Mouse (Mus musculus) macrophage (primary cell): ENCODE results near the gene Sertad1. TPM values are rescaled to one million over a fixed set of nuclear protein-coding genes. Genes with fewer than 3 reads are reported as not detected.

Experiments used
- H3K27ac ChIP-seq: fragments of 350-480 bp; formaldehyde crosslinking; 2 replicates; pipeline ENCODE4 v1.9.0; 2021
- H3K36me3 ChIP-seq: fragments of 350-480 bp; formaldehyde crosslinking; 2 replicates; pipeline ENCODE4 v1.9.0; 2021; ENCODE audit errors: inconsistent target
- H3K4me3 ChIP-seq: fragments of 350-480 bp; formaldehyde crosslinking; 2 replicates; pipeline ENCODE4 v1.9.0; 2021; ENCODE audit errors: inconsistent target
- H3K79me2 ChIP-seq: fragments of 350-480 bp; formaldehyde crosslinking; 2 replicates; pipeline ENCODE4 v1.9.0; 2021; ENCODE audit errors: inconsistent target
- WGBS: methylation state at CpG from one replicate; pipeline ENCODE4 v1.1.7; 2026; ENCODE audit warnings: inconsistent platforms; ENCODE audit not compliant: missing documents; 5-methylcytosine and 5-hydroxymethylcytosine counted together
- polyA plus RNA-seq: library from polyadenylated mRNA; stranded (reverse); fragments of 250-400 nt; gene quantifications from 3 replicates; pipeline ENCODE4 v1.2.4, GENCODE M21; 2018; ENCODE audit warnings: inconsistent platforms

The Sertad1 gene
- polyA plus RNA-seq, 1 experiment from 2014 or later, result 16.5 TPM

GRCm38 (mm10) chr7:27501620-27502019 is 14.9 kb downstream of the Sertad1 start:
- H3K27ac ChIP-seq, result no peak overlapping the region
- H3K36me3 ChIP-seq, result no peaks in the 10 kb centered on the region
- 85% methylated on average over 4 of the region's 4 CpGs for WGBS
- no peak overlapping the region for H3K4me3 ChIP-seq
- H3K79me2 ChIP-seq, result no peaks in the 10 kb centered on the region

GRCm38 (mm10) chr7:27506765-27507370 is 20.2 kb downstream of the Sertad1 start:
- 21% methylated on average over 8 of the region's 9 CpGs for WGBS
- no peak overlapping the region for H3K27ac ChIP-seq
- no peaks in the 10 kb centered on the region for H3K79me2 ChIP-seq
- peak overlapping the region; percentile 48; the same call in 1 of the 2 replicates for H3K4me3 ChIP-seq
- H3K36me3 ChIP-seq, result no peaks in the 10 kb centered on the region

GRCm38 (mm10) chr7:27507711-27508647 is 21.3 kb downstream of the Sertad1 start:
- under 1% methylated on average over 52 of the region's 54 CpGs for WGBS
- Histone ChIP-seq H3K36me3 (no peaks in the 10 kb centered on the region), H3K27ac (peak overlapping the region; percentile 73), H3K4me3 (peak overlapping the region; percentile 48), H3K79me2 (no peaks in the 10 kb centered on the region)

GRCm38 (mm10) chr7:27508648-27509005 is 21.9 kb downstream of the Sertad1 start:
- no peaks in the 10 kb centered on the region for H3K36me3 ChIP-seq
- no peaks in the 10 kb centered on the region for H3K79me2 ChIP-seq
- peak overlapping the region; percentile 48; the same call in 1 of the 2 replicates for H3K4me3 ChIP-seq
- WGBS, result 22% methylated on average over 6 of the region's 6 CpGs
- peak overlapping the region; percentile 48; the same call in 1 of the 2 replicates for H3K27ac ChIP-seq

GRCm38 (mm10) chr7:27510809-27511208 is 24.1 kb downstream of the Sertad1 start:
- 85% methylated on average over 2 of the region's 2 CpGs for WGBS
- no peak overlapping the region for H3K27ac ChIP-seq
- no peaks in the 10 kb centered on the region for H3K79me2 ChIP-seq
- H3K4me3 ChIP-seq, result no peak overlapping the region
- no peaks in the 10 kb centered on the region for H3K36me3 ChIP-seq

- 85% methylated on average over 9 of the region's 9 CpGs for WGBS
- no peak overlapping the region for H3K27ac ChIP-seq
- H3K4me3 ChIP-seq, result no peak overlapping the region
- H3K79me2 ChIP-seq, result no peaks in the 10 kb centered on the region
- H3K36me3 ChIP-seq, result no peaks in the 10 kb centered on the region
Measured at GRCm38 (mm10) chr7:27514961-27515360, 28.3 kb downstream of the Sertad1 start.

- no peaks in the 10 kb centered on the region for H3K36me3 ChIP-seq
- H3K79me2 ChIP-seq, result no peaks in the 10 kb centered on the region
- 85% methylated on average over 9 of the region's 9 CpGs for WGBS
- no peak overlapping the region for H3K4me3 ChIP-seq
- no peak overlapping the region for H3K27ac ChIP-seq
Measured at GRCm38 (mm10) chr7:27518314-27518713, 31.6 kb downstream of the Sertad1 start.

GRCm38 (mm10) chr7:27520104-27520503 is 33.4 kb downstream of the Sertad1 start:
- Histone ChIP-seq H3K4me3 (no peak overlapping the region), H3K79me2 (no peaks in the 10 kb centered on the region), H3K36me3 (no peaks in the 10 kb centered on the region), H3K27ac (no peak overlapping the region)

- Histone ChIP-seq H3K79me2 (no peaks in the 10 kb centered on the region), H3K4me3 (no peak overlapping the region), H3K36me3 (no peaks in the 10 kb centered on the region), H3K27ac (no peak overlapping the region)
- 73% methylated on average over 1 of the region's 1 CpGs for WGBS
Measured at GRCm38 (mm10) chr7:27520599-27520998, 33.9 kb downstream of the Sertad1 start.

GRCm38 (mm10) chr7:27522967-27523366 is 36.3 kb downstream of the Sertad1 start, which contains the start of gene Hipk4:
Gene Hipk4 (plus strand): TSS chr7:27523267.
- no peaks in the 10 kb centered on the region for H3K36me3 ChIP-seq
- H3K27ac ChIP-seq, result no peak within 1 kb of the TSS
- H3K4me3 ChIP-seq, result no peak within 1 kb of the TSS
- H3K79me2 ChIP-seq, result no peaks in the 10 kb centered on the region
- 85% methylated on average over 5 of the region's 5 CpGs for WGBS

- H3K79me2 ChIP-seq, result no peaks in the 10 kb centered on the region
- H3K36me3 ChIP-seq, result no peaks in the 10 kb centered on the region
- H3K27ac ChIP-seq, result no peak overlapping the region
- H3K4me3 ChIP-seq, result no peak overlapping the region
- WGBS, result 94% methylated on average over 13 of the region's 13 CpGs
Measured at GRCm38 (mm10) chr7:27523805-27524204, 37.1 kb downstream of the Sertad1 start.

- H3K4me3 ChIP-seq, result no peak overlapping the region
- H3K79me2 ChIP-seq, result no peaks in the 10 kb centered on the region
- no peaks in the 10 kb centered on the region; the same call in 1 of the 2 replicates for H3K36me3 ChIP-seq
- H3K27ac ChIP-seq, result no peak overlapping the region
- WGBS, result 22% methylated on average over 10 of the region's 10 CpGs
Measured at GRCm38 (mm10) chr7:27526039-27526827, 39.5 kb downstream of the Sertad1 start.

GRCm38 (mm10) chr7:27529070-27529469 is 42.4 kb downstream of the Sertad1 start:
- H3K79me2 ChIP-seq, result no peaks in the 10 kb centered on the region
- WGBS, result 94% methylated on average over 21 of the region's 21 CpGs
- H3K36me3 ChIP-seq, result peaks cover 22% of the 10 kb centered on the region
- no peak overlapping the region for H3K27ac ChIP-seq
- no peak overlapping the region for H3K4me3 ChIP-seq

- WGBS, result 85% methylated on average over 3 of the region's 3 CpGs
- Histone ChIP-seq H3K79me2 (no peaks in the 10 kb centered on the region), H3K36me3 (peaks cover 32% of the 10 kb centered on the region), H3K4me3 (no peak overlapping the region), H3K27ac (no peak overlapping the region)
Measured at GRCm38 (mm10) chr7:27530937-27531336, 44.2 kb downstream of the Sertad1 start.
